Mouse (Mus musculus): Measurements from ENCODE around the gene Laptm4a.

- TF ChIP-seq GATA1 (IDR thresholded peaks at IDR 0.05; ENCODE audit: low read length) (no peak), TAL1 (IDR thresholded peaks at IDR 0.05; ENCODE audit: low read length) (no peak)
Observed at GRCm38 (mm10) chr12:8888445-8888844, 33.0 kb upstream of the Laptm4a start.
